In the genomic region with DNA sequence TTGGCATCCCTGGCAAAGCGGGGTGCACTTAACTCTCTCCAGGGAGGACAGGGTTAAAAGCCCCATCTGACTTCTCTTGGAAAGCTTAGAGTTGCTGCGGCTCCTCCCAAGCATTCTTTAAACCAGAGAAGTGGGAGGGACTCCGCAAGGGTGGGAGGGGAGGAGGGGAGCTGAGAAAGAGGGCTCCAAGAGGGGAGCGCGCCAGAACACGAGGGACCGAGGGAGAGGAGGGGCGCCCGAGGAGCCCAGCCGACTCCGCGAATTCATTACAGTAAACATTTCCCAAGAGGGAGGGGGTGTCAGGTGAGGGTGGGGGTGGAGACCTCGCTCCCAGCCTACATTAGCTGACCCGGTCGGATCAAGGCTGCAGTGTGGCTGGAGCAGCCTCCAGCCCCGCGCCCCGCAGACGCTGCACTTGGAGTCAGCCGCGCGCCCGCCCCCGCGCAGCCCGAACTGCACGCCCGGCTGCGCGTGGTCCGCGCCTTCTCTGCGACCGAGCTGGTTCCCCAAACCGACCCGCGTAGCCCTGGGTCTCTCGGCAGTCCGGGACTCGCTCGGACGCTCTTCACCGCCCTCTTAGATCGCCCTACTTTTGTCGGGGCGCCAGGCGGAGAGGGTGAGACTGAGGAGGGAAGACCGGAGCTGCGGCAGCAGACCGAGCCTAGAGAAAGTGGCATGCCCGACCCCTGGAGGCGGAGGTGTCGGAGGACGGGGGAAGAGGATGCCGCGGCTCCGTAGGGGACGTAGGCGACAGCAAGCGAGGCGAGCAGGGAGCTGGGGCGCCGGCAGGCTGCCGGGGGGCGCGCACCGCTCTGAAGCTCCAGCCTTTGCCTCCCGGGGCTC, we compare ENCODE assay signal across 9 mouse cellular contexts. TPM values are rescaled to one million over a fixed set of nuclear protein-coding genes. Genes with fewer than 3 reads are reported as not detected.
A peak's percentile ranks its signal among the peaks of the same experiment; 100 is the strongest.
DNase-seq lines count a peak whose midpoint lies in the region; ATAC-seq and TF ChIP-seq lines count a peak whose summit lies in the region.
"Had no signal": no experiment of that assay in that cellular context is flagged by ENCODE, and none has a peak within 500 bp of the region (broad histone marks: within the 10 kb centered on the region; RNA-seq: fewer than 3 reads in every experiment).

No protein-coding gene starts in this region.

- ATAC-seq in forebrain, embryonic 13.5 days: peak; percentile 92
- peak; percentile 86 for ATAC-seq in heart, embryonic 16.5 days (replicated peaks; ENCODE audit: extremely low read depth, insufficient read depth, low FRiP score)
- ATAC-seq in liver, embryonic 12.5 days: peak; percentile 67
- peak; percentile 91 for ATAC-seq in neural tube, embryonic 11.5 days (ENCODE audit: insufficient read depth, low FRiP score, low TSS enrichment)

- no peaks in the 10 kb centered on the region for H3K9me3 ChIP-seq in forebrain, embryonic 13.5 days (replicated peaks)
- H3K9me3 ChIP-seq in heart, embryonic 16.5 days (replicated peaks; ENCODE audit: control insufficient read depth, low read length): no peaks in the 10 kb centered on the region
- no peaks in the 10 kb centered on the region for H3K9me3 ChIP-seq in liver, embryonic 12.5 days (replicated peaks)
- no peaks in the 10 kb centered on the region for H3K9me3 ChIP-seq in neural tube, embryonic 11.5 days (ENCODE audit: control insufficient read depth, low read length)

- DNase-seq in spleen, adult 2 months (ENCODE audit: low read depth in 1 of 2, low spot score in 2 of 2): no peak
- no peak for DNase-seq in spleen, postnatal 14 days (ENCODE audit: low spot score in 2 of 2)
- DNase-seq in kidney, postnatal 25 days: peak; percentile 64 to 80
- peak; percentile 88 for DNase-seq in neural tube, embryonic 11.5 days (ENCODE audit: low spot score)
- DNase-seq in thymus, postnatal 14 days: peak; percentile 8

- 3% methylated on average over 65 of the region's 68 CpGs for WGBS in spleen, adult 2 months
- WGBS in forebrain, embryonic 13.5 days: under 1% methylated on average over 68 of the region's 68 CpGs
- 0% methylated on average over 68 of the region's 68 CpGs for WGBS in heart, embryonic 16.5 days
- under 1% methylated on average over 63 of the region's 68 CpGs for WGBS in liver, embryonic 12.5 days (ENCODE audit: insufficient replicate concordance)
- under 1% methylated on average over 52 of the region's 68 CpGs for WGBS in neural tube, embryonic 11.5 days

- peaks cover 8% of the 10 kb centered on the region for H3K27me3 ChIP-seq in spleen, adult 2 months (ENCODE audit: control insufficient read depth, insufficient read depth, low read length)
- H3K27me3 ChIP-seq in forebrain, embryonic 13.5 days: peaks cover 15% of the 10 kb centered on the region
- H3K27me3 ChIP-seq in heart, embryonic 16.5 days (ENCODE audit: control insufficient read depth, insufficient read depth, low read length): no peaks in the 10 kb centered on the region
- H3K27me3 ChIP-seq in liver, embryonic 12.5 days (replicated peaks): peaks cover 77% of the 10 kb centered on the region
- peaks cover 25% of the 10 kb centered on the region for H3K27me3 ChIP-seq in neural tube, embryonic 11.5 days (ENCODE audit: control insufficient read depth, insufficient read depth, low read length)
- H3K27me3 ChIP-seq: CH12.LX had no signal

- no peak for TF ChIP-seq POLR2A in spleen, adult 2 months (IDR thresholded peaks at IDR 0.05; ENCODE audit: low read depth, low read length)

- peak overlapping the region; percentile 87 for H3K9ac ChIP-seq in forebrain, embryonic 13.5 days
- peak overlapping the region; percentile 93 for H3K9ac ChIP-seq in heart, embryonic 16.5 days (ENCODE audit: low read length)
- H3K9ac ChIP-seq in liver, embryonic 12.5 days: peak overlapping the region; percentile 27; the same call in 1 of the 2 replicates
- H3K9ac ChIP-seq in neural tube, embryonic 11.5 days (ENCODE audit: low read length): peak overlapping the region; percentile 78

- H3K4me1 ChIP-seq in spleen, adult 2 months (ENCODE audit: control insufficient read depth, insufficient read depth, insufficient read length): no peaks in the 10 kb centered on the region
- H3K4me1 ChIP-seq in forebrain, embryonic 13.5 days: peaks cover 58% of the 10 kb centered on the region
- peaks cover 20% of the 10 kb centered on the region for H3K4me1 ChIP-seq in heart, embryonic 16.5 days (ENCODE audit: control insufficient read depth, insufficient read depth, low read length)
- no peaks in the 10 kb centered on the region for H3K4me1 ChIP-seq in liver, embryonic 12.5 days
- H3K4me1 ChIP-seq in neural tube, embryonic 11.5 days (ENCODE audit: control insufficient read depth, insufficient read depth, low read length): peaks cover 6% of the 10 kb centered on the region; the same call in 1 of the 2 replicates

- H3K27ac ChIP-seq in spleen, adult 2 months (ENCODE audit: insufficient read depth, low read length): peak overlapping the region; percentile 50
- H3K27ac ChIP-seq in forebrain, embryonic 13.5 days: peak overlapping the region; percentile 88
- H3K27ac ChIP-seq in heart, embryonic 16.5 days (ENCODE audit: low read length): peak overlapping the region; percentile 96
- H3K27ac ChIP-seq in liver, embryonic 12.5 days: no peak overlapping the region
- peak overlapping the region; percentile 47 for H3K27ac ChIP-seq in neural tube, embryonic 11.5 days (ENCODE audit: low read depth, low read length)

- no peak for TF ChIP-seq CTCF in spleen, adult 2 months (IDR thresholded peaks at IDR 0.05; ENCODE audit: extremely low read depth, insufficient read depth, insufficient read length, insufficient replicate concordance)

- no peaks in the 10 kb centered on the region for H3K36me3 ChIP-seq in spleen, adult 2 months (ENCODE audit: control insufficient read depth, insufficient read depth, low read length)
- H3K36me3 ChIP-seq in forebrain, embryonic 13.5 days (ENCODE audit: poor library complexity, severe bottlenecking): no peaks in the 10 kb centered on the region
- no peaks in the 10 kb centered on the region for H3K36me3 ChIP-seq in heart, embryonic 16.5 days (ENCODE audit: control insufficient read depth, insufficient read depth)
- no peaks in the 10 kb centered on the region for H3K36me3 ChIP-seq in liver, embryonic 12.5 days
- no peaks in the 10 kb centered on the region for H3K36me3 ChIP-seq in neural tube, embryonic 11.5 days (ENCODE audit: control insufficient read depth, insufficient read depth, low read length)

- H3K4me2 ChIP-seq in forebrain, embryonic 13.5 days: peak overlapping the region; percentile 86
- peak overlapping the region; percentile 87 for H3K4me2 ChIP-seq in heart, embryonic 16.5 days (ENCODE audit: low read depth, low read length)
- H3K4me2 ChIP-seq in liver, embryonic 12.5 days: peak overlapping the region; percentile 68
- H3K4me2 ChIP-seq in neural tube, embryonic 11.5 days (ENCODE audit: low read depth): peak overlapping the region; percentile 81

- H3K4me3 ChIP-seq in spleen, adult 2 months (ENCODE audit: extremely low read depth, insufficient read depth, insufficient read length): peak overlapping the region; percentile 39
- peak overlapping the region; percentile 79 for H3K4me3 ChIP-seq in forebrain, embryonic 13.5 days
- peak overlapping the region; percentile 91 for H3K4me3 ChIP-seq in heart, embryonic 16.5 days (ENCODE audit: low read length)
- peak overlapping the region; percentile 55 for H3K4me3 ChIP-seq in liver, embryonic 12.5 days
- H3K4me3 ChIP-seq in neural tube, embryonic 11.5 days (ENCODE audit: low read depth, low read length): peak overlapping the region; percentile 76

RNA-seq across cellular contexts. Expression of gene Flrt2, which starts 3.2 kb away (rescaled TPM):
- 0.92 and 1.2 TPM in 2 replicates for polyA plus RNA-seq in spleen, adult 2 months (2012; rRNA removed)
- polyA plus RNA-seq in forebrain, embryonic 13.5 days (2015; fragmentation: Nextera tagmentation; extraction: Ambion mirVana): 23.4 and 25.3 TPM in 2 replicates
- 14.4 and 17.8 TPM in 2 replicates for polyA plus RNA-seq in heart, embryonic 16.5 days (2015; fragmentation: Nextera tagmentation; extraction: Ambion mirVana)
- polyA plus RNA-seq in liver, embryonic 12.5 days (2016; fragmentation: Nextera tagmentation; extraction: Ambion mirVana): 2.9 and 4.6 TPM in 2 replicates
- polyA plus RNA-seq in neural tube, embryonic 11.5 days (2014; fragmentation: Nextera tagmentation; extraction: Ambion mirVana): 22.9 and 29.1 TPM in 2 replicates

Comparison
In these comparisons a context has a peak if more than half of its experiments do, and no peak if none do; other contexts are left out.
1. DNase-seq: peak in kidney, postnatal 25 days (2 of 2), neural tube, embryonic 11.5 days (single experiment) and thymus, postnatal 14 days (single experiment); none in spleen, adult 2 months (0 of 2) and spleen, postnatal 14 days (0 of 2).
2. H3K4me3 ChIP-seq: peak in every context shown above with its lines; median percentile 91 in heart, embryonic 16.5 days; 79 in forebrain, embryonic 13.5 days; 76 in neural tube, embryonic 11.5 days; 55 in liver, embryonic 12.5 days; 39 in spleen, adult 2 months.
3. H3K9ac ChIP-seq: peak in every context shown above with its lines; median percentile 93 in heart, embryonic 16.5 days; 87 in forebrain, embryonic 13.5 days; 78 in neural tube, embryonic 11.5 days; 27 in liver, embryonic 12.5 days.
4. Peak in every context shown above with its lines, with median percentiles within 50 percentile points of each other: ATAC-seq and H3K4me2 ChIP-seq.